Mouse (Mus musculus): Measurements from ENCODE around the gene Syt11.
"Not testable (repeated sequence)": the region's sequence is repeated elsewhere in the genome, so short reads cannot be mapped to it uniquely, and the experiment has no call there.

Gene Syt11

DNA sequence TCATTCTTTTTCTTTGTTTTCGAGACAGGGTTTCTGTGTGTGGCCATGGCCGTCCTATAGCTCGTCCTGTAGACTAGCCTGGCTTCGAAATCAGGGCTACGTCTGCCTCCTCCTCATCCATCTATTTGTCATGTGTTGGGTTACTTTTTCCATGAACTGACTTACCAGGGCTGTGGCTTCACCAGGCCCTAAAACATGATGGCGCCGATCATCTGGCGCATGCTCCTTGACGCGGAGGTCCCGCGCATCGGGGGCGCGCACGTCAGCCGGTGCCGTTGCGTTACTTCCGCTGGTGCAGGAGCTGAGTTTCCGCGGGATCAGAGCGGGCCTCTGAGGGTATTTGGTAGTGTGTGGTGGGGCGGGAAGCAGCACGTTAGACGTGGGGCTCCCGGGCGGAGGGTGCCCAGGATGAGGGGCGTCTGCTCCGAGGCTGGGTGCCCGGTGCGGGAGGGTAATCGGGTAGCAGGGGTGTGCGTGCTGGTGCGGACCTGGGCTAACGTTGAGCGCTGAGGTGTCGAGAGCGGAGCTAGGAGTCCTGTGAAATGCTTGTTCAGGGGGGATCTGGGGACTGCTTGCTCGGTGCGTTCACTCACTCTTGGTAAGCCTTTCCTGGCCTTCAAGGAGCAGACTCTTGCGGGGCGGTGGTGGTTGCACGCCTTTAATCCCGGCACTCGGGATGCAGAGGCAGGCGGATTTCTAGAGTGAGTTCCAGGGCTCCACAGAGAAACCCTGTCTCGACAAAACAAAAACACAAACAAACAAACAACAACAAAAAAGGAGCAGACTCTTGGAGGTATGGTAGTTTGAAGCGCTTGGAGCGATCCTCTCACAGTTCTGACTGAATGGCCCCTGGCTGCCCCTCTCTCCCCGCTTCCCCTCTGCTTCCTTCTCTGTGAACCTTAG, at the start of gene Syt11:
Syt11 (minus strand) TSS at position 226 of the 903 bp plus-strand sequence.
- DNase-seq (ENCODE audit: low read depth, low spot score): peak; percentile 55
- not testable (repeated sequence) for H3K36me3 ChIP-seq (ENCODE audit: control insufficient read depth, insufficient read depth, low read length, poor library complexity, severe bottlenecking); H3K27me3 ChIP-seq (ENCODE audit: control insufficient read depth, insufficient read depth, low read length, poor library complexity, severe bottlenecking)

DNA sequence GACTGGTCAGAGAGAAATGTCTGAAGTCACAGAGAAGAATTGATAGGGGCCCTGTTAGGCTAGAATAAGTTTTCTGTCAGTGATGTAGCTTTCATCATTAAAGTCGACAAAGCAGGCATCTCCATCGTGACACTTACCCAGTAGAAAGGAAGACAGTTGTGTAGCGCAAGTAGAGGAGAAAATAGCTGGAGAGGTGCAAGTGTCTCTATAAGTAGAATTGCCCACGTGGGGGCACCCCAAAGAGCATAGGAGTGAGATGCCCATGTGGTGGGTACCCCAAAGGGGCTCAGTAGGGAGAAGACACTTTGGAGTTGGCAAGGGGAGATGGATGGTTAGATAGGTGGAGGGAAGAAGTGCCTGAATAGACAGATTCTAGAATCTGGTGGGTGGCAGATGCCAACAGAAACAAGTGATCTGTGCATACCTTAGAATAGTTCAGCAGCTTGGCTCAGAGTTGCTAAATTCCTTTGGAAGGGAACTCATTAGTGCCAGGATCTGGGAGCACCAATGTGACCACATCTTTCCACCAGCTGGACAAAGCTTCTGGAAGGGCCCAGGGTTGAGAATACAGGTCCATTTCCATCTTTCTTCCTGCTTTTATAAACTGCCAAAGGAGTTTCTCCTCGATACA, 29.1 kb upstream of the Syt11 start:
- Histone ChIP-seq H3K27me3 (ENCODE audit: control insufficient read depth, insufficient read depth, low read length, poor library complexity, severe bottlenecking) (no peaks in the 10 kb centered on the region), H3K36me3 (ENCODE audit: control insufficient read depth, insufficient read depth, low read length, poor library complexity, severe bottlenecking) (no peaks in the 10 kb centered on the region)
- DNase-seq (ENCODE audit: low read depth, low spot score): no peak

GRCm38 (mm10) chr3:88797507-88797906, 22.5 kb upstream of the Syt11 start:
- not testable (repeated sequence) for H3K27me3 ChIP-seq (ENCODE audit: control insufficient read depth, insufficient read depth, low read length, poor library complexity, severe bottlenecking); H3K36me3 ChIP-seq (ENCODE audit: control insufficient read depth, insufficient read depth, low read length, poor library complexity, severe bottlenecking); DNase-seq (ENCODE audit: low read depth, low spot score)

DNA sequence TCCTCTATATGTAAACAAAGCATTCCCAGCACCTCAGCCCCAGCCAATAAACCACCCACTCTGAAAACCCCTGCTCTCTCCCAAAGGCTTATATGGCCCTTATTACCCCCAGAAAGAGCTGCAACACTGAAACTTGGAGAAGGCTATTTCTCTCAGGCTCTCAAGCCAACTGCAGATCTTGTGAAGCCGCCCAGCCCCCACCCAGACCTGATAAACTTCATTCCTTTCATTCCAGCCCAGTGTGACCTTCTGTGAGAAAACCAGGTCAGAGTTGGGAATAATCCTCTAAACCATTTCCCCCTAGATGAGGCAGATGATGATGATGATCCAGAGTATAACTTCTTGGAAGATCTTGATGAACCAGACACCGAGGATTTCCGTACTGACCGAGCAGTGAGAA, 13.1 kb upstream of the Syt11 start:
- DNase-seq (ENCODE audit: low read depth, low spot score): not testable (repeated sequence)

GRCm38 (mm10) chr3:88786805-88787204, 11.8 kb upstream of the Syt11 start:
- not testable (repeated sequence) for H3K36me3 ChIP-seq (ENCODE audit: control insufficient read depth, insufficient read depth, low read length, poor library complexity, severe bottlenecking); DNase-seq (ENCODE audit: low read depth, low spot score); H3K27me3 ChIP-seq (ENCODE audit: control insufficient read depth, insufficient read depth, low read length, poor library complexity, severe bottlenecking)

More for the DNA sequence above, 13.1 kb upstream of the Syt11 start:
- H3K36me3 ChIP-seq (ENCODE audit: control insufficient read depth, insufficient read depth, low read length, poor library complexity, severe bottlenecking); H3K27me3 ChIP-seq (ENCODE audit: control insufficient read depth, insufficient read depth, low read length, poor library complexity, severe bottlenecking): not testable (repeated sequence)

DNA sequence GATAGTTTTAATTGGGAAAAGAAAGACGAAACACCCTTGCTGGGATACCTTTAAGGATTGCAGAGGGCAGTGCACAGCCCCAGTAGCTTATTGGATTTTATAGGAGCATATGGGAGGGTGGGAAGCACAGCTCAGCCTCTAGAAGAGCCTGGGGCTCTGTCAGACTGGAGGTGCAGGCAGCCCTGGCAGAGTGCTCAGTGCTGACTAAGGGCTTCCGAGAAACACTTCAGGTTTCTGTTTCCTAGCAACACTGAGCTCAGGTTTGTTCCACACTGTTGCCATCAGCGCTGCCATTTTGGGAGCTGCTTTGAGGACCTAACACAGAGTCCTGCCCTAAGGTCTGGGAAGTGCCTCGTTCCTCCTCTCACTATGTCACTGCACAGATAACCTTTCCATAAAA, 11.4 kb upstream of the Syt11 start:
- H3K36me3 ChIP-seq (ENCODE audit: control insufficient read depth, insufficient read depth, low read length, poor library complexity, severe bottlenecking); H3K27me3 ChIP-seq (ENCODE audit: control insufficient read depth, insufficient read depth, low read length, poor library complexity, severe bottlenecking); DNase-seq (ENCODE audit: low read depth, low spot score): not testable (repeated sequence)

DNA sequence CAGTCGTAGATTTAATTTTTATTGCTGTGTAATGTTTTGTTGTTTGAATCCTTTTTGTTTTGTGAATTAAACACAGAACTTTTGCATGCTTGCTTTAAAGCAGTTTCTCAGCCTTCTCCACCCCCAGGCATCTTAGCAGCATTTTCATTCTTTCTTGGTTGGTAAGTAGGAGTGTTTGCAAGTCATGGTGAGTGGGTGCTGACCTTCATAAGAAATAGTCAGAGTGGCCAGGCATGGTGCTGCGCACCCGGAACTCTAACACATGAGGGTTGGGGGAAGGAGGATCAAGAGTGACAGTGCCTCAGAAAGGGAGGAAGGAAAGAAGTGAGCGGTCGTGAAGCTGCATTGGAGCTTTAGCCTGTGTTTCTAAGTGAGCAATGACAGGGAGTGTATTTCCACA, 9.9 kb upstream of the Syt11 start:
- peaks cover 3% of the 10 kb centered on the region; the same call in 1 of the 2 replicates for H3K36me3 ChIP-seq (ENCODE audit: control insufficient read depth, insufficient read depth, low read length, poor library complexity, severe bottlenecking)
- DNase-seq (ENCODE audit: low read depth, low spot score): no peak
- H3K27me3 ChIP-seq (ENCODE audit: control insufficient read depth, insufficient read depth, low read length, poor library complexity, severe bottlenecking): no peaks in the 10 kb centered on the region

- H3K36me3 ChIP-seq (ENCODE audit: control insufficient read depth, insufficient read depth, low read length, poor library complexity, severe bottlenecking); H3K27me3 ChIP-seq (ENCODE audit: control insufficient read depth, insufficient read depth, low read length, poor library complexity, severe bottlenecking); DNase-seq (ENCODE audit: low read depth, low spot score): not testable (repeated sequence)
Measured at GRCm38 (mm10) chr3:88773163-88773562, 1.8 kb downstream of the Syt11 start.

DNA sequence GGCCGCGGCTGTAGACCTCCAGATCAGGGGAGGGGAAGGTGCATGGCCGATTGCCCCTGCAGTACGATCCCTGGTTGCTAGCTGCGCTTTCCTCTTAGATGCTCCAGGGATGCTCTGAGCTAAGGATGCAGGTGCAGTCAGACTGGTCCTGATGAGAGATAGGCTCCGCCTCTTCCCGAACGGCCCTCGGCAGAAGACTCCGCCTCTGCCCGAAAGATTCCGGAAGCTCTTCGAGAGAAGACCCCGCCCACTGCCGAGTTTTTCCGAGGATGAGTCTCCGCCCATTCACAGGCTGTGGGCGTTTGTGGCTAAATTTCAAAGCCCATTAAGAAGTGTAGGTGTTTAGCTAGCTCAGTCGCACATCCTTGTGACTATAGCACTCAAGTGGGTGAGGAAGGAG, 2.6 kb downstream of the Syt11 start:
- not testable (repeated sequence) for H3K27me3 ChIP-seq (ENCODE audit: control insufficient read depth, insufficient read depth, low read length, poor library complexity, severe bottlenecking); H3K36me3 ChIP-seq (ENCODE audit: control insufficient read depth, insufficient read depth, low read length, poor library complexity, severe bottlenecking)
- DNase-seq (ENCODE audit: low read depth, low spot score): peak; percentile 84

- not testable (repeated sequence) for DNase-seq (ENCODE audit: low read depth, low spot score); H3K36me3 ChIP-seq (ENCODE audit: control insufficient read depth, insufficient read depth, low read length, poor library complexity, severe bottlenecking); H3K27me3 ChIP-seq (ENCODE audit: control insufficient read depth, insufficient read depth, low read length, poor library complexity, severe bottlenecking)
Measured at GRCm38 (mm10) chr3:88771941-88772280, 3.1 kb downstream of the Syt11 start.

DNA sequence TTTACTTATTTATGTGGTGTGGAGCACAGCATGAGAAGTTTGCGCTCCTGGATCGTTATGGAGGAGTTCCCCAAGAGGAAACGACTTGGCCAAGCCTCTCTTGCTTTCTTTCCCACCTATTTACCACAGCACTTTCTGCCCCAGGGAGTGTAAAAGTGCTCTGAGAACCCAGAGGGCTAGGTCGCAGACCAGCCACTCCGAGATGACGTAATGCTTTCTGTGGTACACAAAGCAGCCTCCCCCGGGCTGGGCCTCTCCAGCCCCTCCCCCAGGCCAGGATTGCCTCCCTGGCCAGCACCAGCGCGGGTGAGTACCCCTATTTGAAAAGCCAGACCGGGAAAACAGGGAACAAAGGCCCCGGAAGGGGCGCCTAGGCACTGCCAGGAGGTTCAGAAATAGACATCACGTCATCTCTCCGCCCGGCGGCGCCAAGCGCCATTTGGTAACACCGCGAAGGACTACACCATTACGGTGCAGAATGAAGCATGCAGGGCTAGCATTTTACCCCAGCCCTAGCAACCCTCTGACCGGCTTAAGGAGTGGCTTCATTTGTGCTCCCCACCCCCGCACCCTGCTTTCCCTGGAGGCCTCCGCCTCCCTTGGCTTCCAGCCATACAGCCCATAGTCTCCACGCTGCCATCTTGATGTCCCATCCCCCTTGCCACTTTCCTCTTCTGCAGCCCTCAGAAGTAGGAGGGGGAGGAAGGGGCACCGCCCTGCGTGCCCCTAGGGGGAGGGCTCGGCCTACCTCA, 3.6 kb downstream of the Syt11 start:
- H3K27me3 ChIP-seq (ENCODE audit: control insufficient read depth, insufficient read depth, low read length, poor library complexity, severe bottlenecking): not testable (repeated sequence)
- DNase-seq (ENCODE audit: low read depth, low spot score): peak; percentile 33

DNA sequence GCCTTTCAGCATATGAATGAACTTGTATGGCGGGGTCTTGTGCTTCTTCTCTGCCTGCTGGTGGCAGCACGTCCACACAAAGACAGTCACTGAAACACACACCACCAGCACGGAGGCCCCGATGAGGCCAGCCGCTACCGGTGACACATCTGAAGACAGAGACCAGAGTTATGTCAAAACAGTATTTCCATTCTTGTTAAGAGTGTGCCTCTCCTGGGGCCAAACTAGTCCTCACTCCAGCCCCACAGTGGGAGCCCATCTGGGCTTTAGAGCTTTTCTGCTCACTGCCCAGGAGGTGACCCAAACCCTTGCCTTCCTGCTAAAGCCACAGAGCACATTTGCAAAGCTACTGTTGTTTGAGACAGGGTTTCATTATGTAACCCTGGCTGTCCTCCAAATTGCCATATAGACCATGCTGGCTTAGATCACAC, 12.5 kb downstream of the Syt11 start:
- no peaks in the 10 kb centered on the region for H3K36me3 ChIP-seq (ENCODE audit: control insufficient read depth, insufficient read depth, low read length, poor library complexity, severe bottlenecking)
- DNase-seq (ENCODE audit: low read depth, low spot score): no peak
- H3K27me3 ChIP-seq (ENCODE audit: control insufficient read depth, insufficient read depth, low read length, poor library complexity, severe bottlenecking): no peaks in the 10 kb centered on the region

More for the DNA sequence above, 3.6 kb downstream of the Syt11 start:
- not testable (repeated sequence) for H3K36me3 ChIP-seq (ENCODE audit: control insufficient read depth, insufficient read depth, low read length, poor library complexity, severe bottlenecking)

- H3K27me3 ChIP-seq (ENCODE audit: control insufficient read depth, insufficient read depth, low read length, poor library complexity, severe bottlenecking): no peaks in the 10 kb centered on the region
- no peak for DNase-seq (ENCODE audit: low read depth, low spot score)
- H3K36me3 ChIP-seq (ENCODE audit: control insufficient read depth, insufficient read depth, low read length, poor library complexity, severe bottlenecking): no peaks in the 10 kb centered on the region
Measured at GRCm38 (mm10) chr3:88761619-88762018, 13.3 kb downstream of the Syt11 start.

DNA sequence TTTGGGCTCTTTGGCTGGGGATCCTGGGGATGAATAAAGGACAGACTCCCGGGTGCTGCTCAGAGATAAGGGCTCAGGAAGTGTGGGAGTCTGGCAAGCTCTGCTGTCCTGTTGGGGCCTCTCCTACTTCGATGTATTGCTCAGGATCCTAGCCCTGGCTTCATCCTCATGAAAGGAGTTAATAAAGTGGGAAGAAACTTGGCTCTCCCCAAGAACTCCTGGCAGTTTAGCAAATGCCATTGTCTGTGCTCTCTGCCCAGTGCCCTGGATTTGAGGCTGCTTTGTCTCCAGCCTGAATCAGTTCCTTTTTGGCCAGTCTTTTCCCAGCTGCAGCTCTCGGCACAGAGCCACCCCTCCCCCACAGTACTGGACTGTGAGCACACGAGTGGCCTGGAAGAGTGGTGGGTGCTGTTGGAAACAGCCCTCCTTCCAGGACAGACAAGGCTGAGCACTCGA, 16.9 kb downstream of the Syt11 start:
- DNase-seq (ENCODE audit: low read depth, low spot score): no peak
- no peaks in the 10 kb centered on the region for H3K27me3 ChIP-seq (ENCODE audit: control insufficient read depth, insufficient read depth, low read length, poor library complexity, severe bottlenecking)
- no peaks in the 10 kb centered on the region for H3K36me3 ChIP-seq (ENCODE audit: control insufficient read depth, insufficient read depth, low read length, poor library complexity, severe bottlenecking)

DNA sequence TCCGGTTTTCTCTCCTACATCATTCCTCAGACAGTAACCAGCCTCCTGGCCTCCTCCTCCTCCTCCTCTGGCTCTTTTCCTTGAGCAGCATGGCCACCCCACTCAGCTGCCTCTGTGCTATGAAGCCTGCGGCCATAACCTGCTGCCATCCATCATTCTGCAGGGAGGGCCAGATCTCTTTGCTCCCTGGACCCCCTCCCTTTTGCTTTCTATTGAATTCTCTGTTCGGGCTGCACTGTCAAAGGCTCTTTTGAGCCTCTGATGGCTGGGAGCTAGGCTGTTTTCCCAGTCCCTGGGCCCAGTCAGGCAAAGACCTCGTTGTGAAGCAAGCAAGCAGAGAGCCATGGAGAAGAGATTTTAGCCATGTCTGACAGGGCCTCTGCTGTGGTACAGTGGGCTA, 18.7 kb downstream of the Syt11 start:
- no peaks in the 10 kb centered on the region for H3K36me3 ChIP-seq (ENCODE audit: control insufficient read depth, insufficient read depth, low read length, poor library complexity, severe bottlenecking)
- H3K27me3 ChIP-seq (ENCODE audit: control insufficient read depth, insufficient read depth, low read length, poor library complexity, severe bottlenecking): no peaks in the 10 kb centered on the region
- no peak for DNase-seq (ENCODE audit: low read depth, low spot score)
